Mouse (Mus musculus) embryonic stem cell, embryonic (primary cell): Measurements from ENCODE around the gene Rbms2.

Experiments
- CTCF ChIA-PET, 4 experiments: fragments of 300-600 bp in 2 of 4; fragments of 350-600 bp in 2 of 4; sonication (Branson Sonifier 250); formaldehyde crosslinking; loops; one replicate each; lab custom pipeline; 2022; ENCODE audit warnings: inconsistent platforms in 2 of 4; lab: Charles Lee
- POLR2A ChIA-PET, 4 experiments: fragments of 300-600 bp in 2 of 4; fragments of 350-600 bp in 2 of 4; sonication (Branson Sonifier 250); formaldehyde crosslinking; loops; one replicate each; lab custom pipeline; 2022; ENCODE audit warnings: antibody characterized with exemption in 4 of 4, inconsistent platforms in 1 of 4; lab: Charles Lee

Gene Rbms2

GRCm38 (mm10) chr10:128179989-128180388, at the start of gene Rbms2:
Gene Rbms2 (minus strand): TSS chr10:128180297.
- ChIA-PET CTCF (interaction anchor here in 2 of 4 experiments (0.7 to 1.6 kb wide), 6 partner anchors 8 to 89 kb away, joined by 3 to 4 read pairs (median 3); partner anchors contain the start of genes Baz2a (in 1 of the 2) and Gls2 (in 1 of the 2)), POLR2A (interaction anchor here (0.5 to 14.3 kb wide), 22 partner anchors 8 to 315 kb away, joined by 3 to 210 read pairs (median 4); partner anchors contain the start of genes Baz2a (in 2 of the 4) and Atp5b (in 1 of the 4))

DNA sequence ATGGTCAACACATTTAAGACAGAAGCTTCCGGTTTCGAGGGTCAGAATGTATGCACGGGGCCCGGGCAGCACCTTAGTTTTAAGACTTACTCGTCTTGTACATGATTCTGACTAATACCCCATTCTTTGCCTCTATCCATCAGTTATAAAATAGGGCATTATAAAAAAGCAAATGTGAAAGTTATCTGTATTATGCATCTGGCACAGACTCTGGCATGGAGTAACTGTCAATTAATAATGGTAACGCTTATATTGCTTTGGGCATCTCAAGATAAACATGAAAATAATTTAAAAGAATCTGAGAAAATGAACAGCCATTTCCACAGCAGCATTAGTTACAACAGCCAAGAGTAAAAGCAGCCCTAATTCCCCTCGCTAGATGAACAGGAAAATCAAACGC, 47.9 kb upstream of the Rbms2 start:
- POLR2A ChIA-PET = interaction anchor here in 3 of 4 experiments (0.6 to 3.3 kb wide), 9 partner anchors 18 to 193 kb away, joined by 3 to 12 read pairs (median 4); partner anchors contain the start of genes Apof (in 1 of the 3), Baz2a (in 1 of the 3), Cnpy2 (in 1 of the 3) and Gls2 (in 1 of the 3)

DNA sequence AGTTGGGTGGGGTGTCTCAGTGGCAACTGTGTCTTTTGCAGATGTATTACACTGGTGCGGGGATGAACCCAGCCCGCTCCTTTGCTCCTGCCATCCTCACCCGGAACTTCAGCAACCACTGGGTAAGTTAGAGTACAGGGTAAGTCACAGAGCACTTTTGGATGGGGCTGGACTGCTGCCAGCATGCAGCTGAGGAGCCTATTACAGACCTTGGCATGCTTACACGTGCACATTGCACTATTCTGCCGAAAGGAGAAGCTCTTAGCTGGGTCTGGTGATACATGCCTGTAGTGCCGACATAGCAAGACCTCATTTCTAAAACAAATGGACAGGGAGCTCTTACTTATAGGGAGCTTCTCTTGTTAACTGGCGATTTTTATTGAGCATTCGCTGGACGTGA, 47.5 kb upstream of the Rbms2 start:
- CTCF ChIA-PET = interaction anchor here in 2 of 4 experiments (0.8 to 2.9 kb wide), 3 partner anchors 15 to 43 kb away, joined by 3 to 16 read pairs (median 13); partner anchors contain the start of gene Stat2 (in 1 of the 2)
- POLR2A ChIA-PET = interaction anchor here in 3 of 4 experiments (0.6 to 2.4 kb wide), 10 partner anchors 11 to 193 kb away, joined by 3 to 9 read pairs (median 4); partner anchors contain the start of genes Apof (in 1 of the 3), Baz2a (in 1 of the 3), Cnpy2 (in 1 of the 3) and Stat2 (in 1 of the 3)

More for the DNA sequence above, 47.9 kb upstream of the Rbms2 start:
- CTCF ChIA-PET = interaction anchor here in 2 of 4 experiments (0.8 to 2.4 kb wide), 3 partner anchors 15 to 43 kb away, joined by 3 to 13 read pairs (median 3); partner anchors contain the start of gene Stat2 (in 1 of the 2)

GRCm38 (mm10) chr10:128225538-128225937, 45.4 kb upstream of the Rbms2 start, which contains the start of gene Mip:
Gene Mip (plus strand): TSS chr10:128225838.
- POLR2A ChIA-PET = interaction anchor here in 3 of 4 experiments (0.6 to 1.6 kb wide), 7 partner anchors 13 to 1014 kb away, joined by 3 to 7 read pairs (median 5); partner anchors contain the start of genes Spryd4 (in 2 of the 3) and Stat2 (in 1 of the 3)
- CTCF ChIA-PET = interaction anchor here in 1 of 4 experiments (2.9 kb wide), 1 partner anchor 13 kb away, joined by 16 read pairs; no protein-coding TSS in a partner anchor

- POLR2A ChIA-PET = interaction anchor here in 3 of 4 experiments (0.6 to 1.4 kb wide), 5 partner anchors 9 to 1014 kb away, joined by 3 to 7 read pairs (median 5); partner anchors contain the start of gene Spryd4 (in 2 of the 3)
- CTCF ChIA-PET = interaction anchor here in 1 of 4 experiments (2.9 kb wide), 1 partner anchor 13 kb away, joined by 16 read pairs; no protein-coding TSS in a partner anchor
Measured at GRCm38 (mm10) chr10:128225064-128225463, 45.0 kb upstream of the Rbms2 start.

DNA sequence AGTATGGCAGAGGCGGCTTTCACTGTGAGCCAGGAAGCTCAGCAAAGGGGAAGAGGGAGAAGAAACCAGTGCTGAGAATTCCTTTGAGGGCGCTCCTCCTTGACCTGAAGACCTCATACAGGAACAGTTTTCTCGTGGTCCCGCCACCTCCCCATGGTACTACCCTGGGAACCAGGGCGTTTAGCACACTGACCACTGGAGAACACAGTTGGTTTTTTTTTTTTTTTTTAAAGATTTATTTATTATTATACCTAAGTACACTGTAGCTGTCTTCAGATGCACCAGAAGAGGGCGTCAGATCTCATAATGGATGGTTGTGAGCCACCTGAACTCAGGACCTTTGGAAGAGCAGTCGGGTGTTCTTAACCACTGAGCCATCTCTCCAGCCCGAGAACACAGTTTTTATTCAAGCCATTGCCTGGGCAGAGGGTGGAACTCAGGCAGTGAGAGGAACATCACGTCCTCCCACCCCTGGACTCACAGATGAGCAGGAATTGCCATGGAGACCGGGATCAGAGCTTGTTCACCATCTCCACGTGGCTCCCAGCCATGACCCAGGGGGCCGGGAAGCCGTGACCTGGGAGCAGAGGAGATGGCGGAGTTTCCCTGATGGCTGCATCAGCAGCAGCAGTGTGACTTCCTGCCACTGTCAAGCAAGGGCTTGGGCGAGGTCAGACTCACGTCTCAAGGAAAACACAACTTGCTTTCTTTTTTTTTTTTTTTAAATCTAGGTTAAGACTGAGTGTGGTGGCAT, 41.6 kb upstream of the Rbms2 start:
- POLR2A ChIA-PET = interaction anchor here (0.6 to 5.0 kb wide), 43 partner anchors 7 to 277 kb away, joined by 3 to 52 read pairs (median 4); partner anchors contain the start of genes Spryd4 (in 3 of the 4), Timeless (in 3 of the 4), Stat2 (in 2 of the 4) and Atp5b (in 1 of the 4)

GRCm38 (mm10) chr10:128218387-128219117, 38.5 kb upstream of the Rbms2 start:
- CTCF ChIA-PET = interaction anchor here in 2 of 4 experiments (0.6 to 0.7 kb wide), 2 partner anchors 54 to 497 kb away, joined by 3 to 5 read pairs; no protein-coding TSS in a partner anchor
- POLR2A ChIA-PET = interaction anchor here in 1 of 4 experiments (0.5 to 5.0 kb wide), 4 partner anchors 14 to 281 kb away, joined by 3 to 52 read pairs (median 4); partner anchors contain the start of gene Timeless

More for the DNA sequence above, 41.6 kb upstream of the Rbms2 start:
- CTCF ChIA-PET = interaction anchor here (0.6 to 3.2 kb wide), 24 partner anchors 9 to 757 kb away, joined by 3 to 18 read pairs (median 4); partner anchors contain the start of genes Baz2a (in 2 of the 4), Gls2 (in 1 of the 4) and Timeless (in 1 of the 4)

DNA sequence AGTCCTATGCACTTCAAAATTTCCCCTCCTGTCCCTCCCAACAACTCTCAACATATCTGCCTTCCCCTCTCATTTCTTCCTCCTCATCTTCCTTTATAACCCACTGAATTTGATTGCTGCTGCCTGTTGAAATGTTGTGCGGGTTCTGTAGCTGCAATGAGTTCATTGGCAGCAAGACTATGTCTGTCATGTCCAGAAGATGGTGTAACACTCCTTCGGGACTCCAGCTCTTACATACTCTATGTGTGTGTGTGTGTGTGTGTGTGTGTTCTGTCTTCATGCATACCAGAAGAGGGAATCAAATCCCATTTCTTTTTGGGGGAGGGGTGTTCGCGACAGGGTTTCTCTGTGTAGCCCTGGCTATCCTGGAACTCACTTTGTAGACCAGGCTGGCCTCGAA, 34.9 kb upstream of the Rbms2 start:
- ChIA-PET POLR2A (interaction anchor here in 3 of 4 experiments (0.6 to 1.0 kb wide), 9 partner anchors 11 to 287 kb away, joined by 3 to 6 read pairs (median 3); partner anchors contain the start of genes Baz2a (in 1 of the 3) and Timeless (in 1 of the 3)), CTCF (interaction anchor here in 2 of 4 experiments (0.6 kb wide), 2 partner anchors 274 to 279 kb away, joined by 3 to 6 read pairs; no protein-coding TSS in a partner anchor)

- CTCF ChIA-PET = interaction anchor here in 3 of 4 experiments (0.5 to 2.6 kb wide), 10 partner anchors 7 to 973 kb away, joined by 3 to 18 read pairs (median 4); no protein-coding TSS in a partner anchor
- POLR2A ChIA-PET = interaction anchor here in 3 of 4 experiments (0.6 to 5.2 kb wide), 23 partner anchors 10 to 334 kb away, joined by 3 to 66 read pairs (median 6); partner anchors contain the start of genes Gls2 (in 2 of the 3), Baz2a (in 1 of the 3), Cnpy2 (in 1 of the 3) and Coq10a (in 1 of the 3)
Measured at GRCm38 (mm10) chr10:128214112-128214511, 34.0 kb upstream of the Rbms2 start.

- POLR2A ChIA-PET = interaction anchor here (0.6 to 5.2 kb wide), 72 partner anchors 8 to 588 kb away, joined by 3 to 66 read pairs (median 5); partner anchors contain the start of genes Gls2 (in 3 of the 4), Baz2a (in 2 of the 4), Naca (in 2 of the 4) and Pan2 (in 2 of the 4)
- CTCF ChIA-PET = interaction anchor here (0.6 to 2.6 kb wide), 47 partner anchors 8 to 570 kb away, joined by 3 to 18 read pairs (median 4); partner anchors contain the start of genes Baz2a (in 2 of the 4), Gls2 (in 2 of the 4), Atp5b (in 1 of the 4) and Mip (in 1 of the 4)
Measured at GRCm38 (mm10) chr10:128212871-128213323, 32.8 kb upstream of the Rbms2 start.

- POLR2A ChIA-PET = interaction anchor here (0.6 to 5.2 kb wide), 67 partner anchors 8 to 654 kb away, joined by 3 to 66 read pairs (median 5); partner anchors contain the start of genes Cnpy2 (in 3 of the 4), Gls2 (in 3 of the 4), Baz2a (in 2 of the 4) and Mip (in 2 of the 4)
- CTCF ChIA-PET = interaction anchor here (0.6 to 2.6 kb wide), 38 partner anchors 9 to 550 kb away, joined by 3 to 18 read pairs (median 4); partner anchors contain the start of genes Baz2a (in 2 of the 4), Gls2 (in 2 of the 4), Mip (in 1 of the 4) and Myl6 (in 1 of the 4)
Measured at GRCm38 (mm10) chr10:128212148-128212547, 32.1 kb upstream of the Rbms2 start.

- CTCF ChIA-PET = interaction anchor here (0.5 to 2.6 kb wide), 16 partner anchors 8 to 674 kb away, joined by 3 to 18 read pairs (median 4); partner anchors contain the start of genes Baz2a (in 1 of the 4), Gls2 (in 1 of the 4), Mip (in 1 of the 4) and Nabp2 (in 1 of the 4)
- POLR2A ChIA-PET = interaction anchor here (0.6 to 5.2 kb wide), 58 partner anchors 7 to 655 kb away, joined by 3 to 66 read pairs (median 5); partner anchors contain the start of genes Cnpy2 (in 3 of the 4), Gls2 (in 3 of the 4), Baz2a (in 2 of the 4) and Mip (in 2 of the 4)
Measured at GRCm38 (mm10) chr10:128211390-128212108, 31.5 kb upstream of the Rbms2 start, which contains the start of gene Spryd4. Gene Spryd4 (minus strand): TSS chr10:128211807.

DNA sequence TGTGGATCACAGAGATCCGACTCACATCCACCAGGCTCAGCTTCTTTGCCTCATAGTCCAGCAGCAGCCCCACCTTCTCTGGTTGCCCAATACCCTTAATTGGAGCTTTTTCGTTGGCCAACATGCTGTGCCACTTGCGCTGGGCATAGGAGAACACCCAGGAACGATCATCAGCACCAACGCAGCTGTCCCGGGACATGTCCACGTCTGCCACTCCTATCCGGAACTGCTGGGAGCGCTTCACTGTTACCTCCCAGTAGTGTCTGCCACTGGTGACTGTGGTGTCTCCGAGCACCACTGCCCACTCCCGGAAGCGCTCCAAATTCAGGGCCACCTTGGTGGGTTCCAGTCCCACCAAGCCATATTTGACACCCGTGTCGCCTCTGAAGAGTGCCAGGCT, 30.9 kb upstream of the Rbms2 start:
- ChIA-PET POLR2A (interaction anchor here (0.7 to 5.2 kb wide), 34 partner anchors 10 to 315 kb away, joined by 3 to 66 read pairs (median 4); partner anchors contain the start of genes Gls2 (in 3 of the 4), Cnpy2 (in 2 of the 4), Pan2 (in 2 of the 4) and Baz2a (in 1 of the 4)), CTCF (interaction anchor here in 2 of 4 experiments (0.5 to 0.9 kb wide), 2 partner anchors 120 to 273 kb away, joined by 3 to 7 read pairs; partner anchors contain the start of gene Baz2a (in 1 of the 2))

GRCm38 (mm10) chr10:128210131-128210530, 30.0 kb upstream of the Rbms2 start:
- CTCF ChIA-PET = interaction anchor here in 1 of 4 experiments (0.9 kb wide), 1 partner anchor 74 kb away, joined by 3 read pairs; no protein-coding TSS in a partner anchor

More at GRCm38 (mm10) chr10:128210131-128210530, 30.0 kb upstream of the Rbms2 start:
- POLR2A ChIA-PET = interaction anchor here (0.8 to 5.2 kb wide), 29 partner anchors 9 to 168 kb away, joined by 3 to 66 read pairs (median 4); partner anchors contain the start of genes Gls2 (in 3 of the 4), Pan2 (in 2 of the 4), Baz2a (in 1 of the 4) and Cnpy2 (in 1 of the 4)
